Mouse (Mus musculus) stomach, embryonic 14.5 days (tissue): ENCODE results near the gene Nt5dc1. TPM values are rescaled to one million over a fixed set of nuclear protein-coding genes. Genes with fewer than 3 reads are reported as not detected.

Source experiments
- ATAC-seq: fragments of 200-750 bp; cut with Nextera tagmentation; 2 replicates; pipeline ENCODE4 v1.8.0; 2017; ENCODE audit warnings: low read depth, moderate TSS enrichment; ENCODE audit not compliant: insufficient number of reproducible peaks, insufficient read depth, low FRiP score
- H3K27ac ChIP-seq: fragments of 300-500 bp; sonication (generic); 2 replicates; pipeline ENCODE4 v1.5.1; 2014; ENCODE audit warnings: mild to moderate bottlenecking, low read length, moderate library complexity, mixed read lengths
- H3K27me3 ChIP-seq: fragments of 300-500 bp; sonication (generic); 2 replicates; pipeline ENCODE4 v1.6.1; 2014; ENCODE audit warnings: low read length, control low read depth, mixed read lengths; ENCODE audit not compliant: control insufficient read depth, insufficient read depth
- H3K36me3 ChIP-seq: fragments of 300-500 bp; sonication (generic); 2 replicates; pipeline ENCODE4 v1.6.1; 2014; ENCODE audit warnings: mild to moderate bottlenecking, control low read depth, low read length, moderate library complexity, mixed read lengths; ENCODE audit not compliant: control insufficient read depth, insufficient read depth
- H3K4me1 ChIP-seq: fragments of 300-500 bp; sonication (generic); 2 replicates; pipeline ENCODE4 v1.6.1; 2014; ENCODE audit warnings: low read length, control low read depth, mixed read lengths; ENCODE audit not compliant: control insufficient read depth, insufficient read depth
- H3K4me2 ChIP-seq: fragments of 300-500 bp; sonication (generic); replicated peaks from 2 replicates; pipeline ENCODE4 v1.6.1; 2014; ENCODE audit warnings: low read depth, low read length, control low read depth
- H3K4me3 ChIP-seq: fragments of 300-500 bp; sonication (generic); 2 replicates; pipeline ENCODE4 v1.5.1; 2014; ENCODE audit warnings: low read depth, low read length, control low read depth
- H3K9ac ChIP-seq: fragments of 300-500 bp; sonication (generic); replicated peaks from 2 replicates; pipeline ENCODE4 v1.6.1; 2014; ENCODE audit warnings: low read depth, mild to moderate bottlenecking, control low read depth, low read length, moderate library complexity, mixed read lengths
- H3K9me3 ChIP-seq: fragments of 300-500 bp; sonication (generic); 2 replicates; pipeline ENCODE4 v1.6.1; 2016; ENCODE audit warnings: low read depth, low read length, control low read depth; ENCODE audit not compliant: control insufficient read depth
- WGBS: fragments of 180-500 bp; shearing (Covaris S2); extraction: QIAGEN DNeasy Blood & Tissue Kit; methylation state at CpG from one replicate; pipeline ENCODE4 v1.1.7; 2014; 5-methylcytosine and 5-hydroxymethylcytosine counted together
- polyA plus RNA-seq: library from polyadenylated mRNA; unstranded; fragments of >200 nt; fragmentation: Nextera tagmentation; extraction: Ambion mirVana; gene quantifications from 2 replicates; pipeline ENCODE4 v1.2.1, GENCODE M21; 2014

Gene Nt5dc1
- polyA plus RNA-seq, 1 experiment from 2014 or later: 11.6 TPM

DNA sequence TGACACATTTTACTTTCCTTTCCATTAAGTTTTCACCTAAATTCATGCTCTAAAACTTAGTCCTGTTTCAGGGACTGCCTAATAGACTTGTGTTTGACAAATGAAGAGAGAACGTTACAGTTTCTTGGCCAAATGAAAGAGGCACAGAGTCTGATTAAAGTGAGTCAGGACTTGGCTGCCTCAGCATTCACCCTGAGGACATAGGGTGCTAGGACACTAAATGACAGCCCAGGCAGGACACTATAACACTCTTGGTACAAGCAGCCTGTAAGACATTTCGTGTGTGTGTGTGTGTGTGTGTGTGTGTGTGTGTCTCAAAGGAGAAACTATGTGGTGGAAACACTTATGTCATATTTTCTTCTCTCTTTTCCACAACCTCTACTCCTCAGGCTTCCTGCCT lies 172.2 kb downstream of the Nt5dc1 start:
- Histone ChIP-seq H3K9me3 (no peaks in the 10 kb centered on the region), H3K4me1 (peaks cover 3% of the 10 kb centered on the region; the same call in 1 of the 2 replicates), H3K27me3 (no peaks in the 10 kb centered on the region), H3K9ac (no peak overlapping the region), H3K4me2 (no peak overlapping the region), H3K27ac (no peak overlapping the region), H3K4me3 (no peak overlapping the region), H3K36me3 (no peaks in the 10 kb centered on the region)
- WGBS: 56% methylated on average over 2 of the region's 2 CpGs
- no peak for ATAC-seq

DNA sequence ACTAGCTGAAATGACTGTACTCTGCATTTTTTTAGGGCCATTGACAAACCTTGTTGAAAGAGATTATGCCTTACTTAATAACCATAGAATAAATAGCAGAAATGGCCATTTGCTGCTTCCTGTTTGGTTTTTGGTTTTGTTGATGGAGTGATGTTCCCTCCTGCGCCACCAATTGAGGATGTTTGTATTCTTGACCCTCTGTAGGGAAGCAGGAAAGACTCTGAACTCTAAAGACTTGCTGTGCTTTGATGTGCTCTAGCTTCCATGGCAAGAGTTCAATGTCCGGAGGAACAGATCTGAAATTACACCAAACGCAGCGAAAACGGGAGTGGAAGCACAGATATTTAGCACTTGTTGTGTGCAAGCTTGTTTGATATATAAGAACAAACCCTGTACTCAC lies 173.6 kb downstream of the Nt5dc1 start:
- 72% methylated on average over 5 of the region's 5 CpGs for WGBS
- no peak overlapping the region for H3K4me3 ChIP-seq
- H3K27me3 ChIP-seq: no peaks in the 10 kb centered on the region
- no peak overlapping the region for H3K27ac ChIP-seq
- ATAC-seq: no peak
- H3K9ac ChIP-seq: no peak overlapping the region
- H3K4me1 ChIP-seq: peaks cover 3% of the 10 kb centered on the region; the same call in 1 of the 2 replicates
- no peaks in the 10 kb centered on the region for H3K9me3 ChIP-seq
- H3K4me2 ChIP-seq: no peak overlapping the region
- no peaks in the 10 kb centered on the region for H3K36me3 ChIP-seq

DNA sequence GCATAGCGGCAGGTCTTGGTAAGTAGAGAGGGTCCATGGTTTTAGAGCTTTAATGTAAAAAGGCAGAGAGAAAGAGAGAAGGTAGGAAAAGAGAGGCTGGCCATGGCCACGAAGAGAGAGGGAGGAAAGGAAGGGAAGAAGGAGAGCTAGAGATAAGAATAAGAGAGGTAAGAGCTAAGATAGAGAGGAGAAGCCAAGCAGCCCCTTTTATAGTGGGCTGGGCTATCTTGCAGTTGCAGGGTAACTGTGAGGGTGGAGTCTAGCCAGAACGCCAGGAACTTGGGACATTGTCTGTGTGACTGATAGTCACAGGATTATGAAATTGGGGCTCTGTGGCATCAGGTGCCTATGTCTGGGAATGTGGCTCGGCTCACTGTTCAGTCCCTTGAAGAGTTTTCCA lies 179.8 kb downstream of the Nt5dc1 start:
- no peaks in the 10 kb centered on the region for H3K4me1 ChIP-seq
- no peak for ATAC-seq
- H3K27me3 ChIP-seq: no peaks in the 10 kb centered on the region
- no peak overlapping the region for H3K9ac ChIP-seq
- no peak overlapping the region for H3K27ac ChIP-seq
- 65% methylated on average over 4 of the region's 4 CpGs for WGBS
- no peaks in the 10 kb centered on the region for H3K9me3 ChIP-seq
- no peak overlapping the region for H3K4me3 ChIP-seq
- no peak overlapping the region for H3K4me2 ChIP-seq
- no peaks in the 10 kb centered on the region for H3K36me3 ChIP-seq

Other genes starting within 250 kb of the Nt5dc1 start
- gene Dse, start 210.8 kb downstream of the Nt5dc1 start, polyA plus RNA-seq: 27.9 and 29.0 TPM in 2 replicates
- gene Tspyl1, start 136.4 kb downstream of the Nt5dc1 start, polyA plus RNA-seq: 55.0 and 56.3 TPM in 2 replicates
- gene Tspyl4, start 121.1 kb downstream of the Nt5dc1 start, polyA plus RNA-seq: 9.8 and 10.7 TPM in 2 replicates
- gene Col10a1, start 28.6 kb downstream of the Nt5dc1 start, polyA plus RNA-seq: 0.23 and 0.34 TPM in 2 replicates
- 19.2 and 20.6 TPM in 2 replicates for gene Frk, start 64.8 kb upstream of the Nt5dc1 start, polyA plus RNA-seq